Mouse (Mus musculus) c-Kit-negative CD71-positive TER-119-positive erythroid progenitor cells, embryonic 14.5 days (primary cell): ENCODE measurements around the gene Leng9.

Source experiments
- DNase-seq: peaks from one replicate; pipeline ENCODE4 v3.0.0-alpha.2; 2013; ENCODE audit warnings: low read depth, low spot score

The Leng9 gene

DNA sequence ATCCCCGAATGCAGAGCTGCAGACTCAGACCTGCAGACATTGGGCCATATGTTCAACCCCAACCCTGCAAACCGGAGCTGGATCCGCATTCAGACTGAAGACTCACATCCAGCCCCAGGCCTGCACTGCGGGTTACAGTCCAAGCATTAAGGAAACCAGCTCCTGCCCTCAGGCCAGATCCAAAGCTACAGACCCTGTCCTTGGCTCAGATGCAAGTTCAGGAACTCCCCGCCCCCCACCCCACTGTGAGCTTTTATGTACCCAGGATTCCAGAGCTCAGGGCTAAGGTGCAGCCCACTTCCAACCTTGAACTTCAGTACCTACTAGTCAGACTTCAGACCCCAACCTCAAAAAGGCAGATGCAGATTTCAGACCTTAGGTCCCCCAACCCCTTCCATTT lies 25.3 kb downstream of the Leng9 start:
- DNase-seq, result no peak

DNA sequence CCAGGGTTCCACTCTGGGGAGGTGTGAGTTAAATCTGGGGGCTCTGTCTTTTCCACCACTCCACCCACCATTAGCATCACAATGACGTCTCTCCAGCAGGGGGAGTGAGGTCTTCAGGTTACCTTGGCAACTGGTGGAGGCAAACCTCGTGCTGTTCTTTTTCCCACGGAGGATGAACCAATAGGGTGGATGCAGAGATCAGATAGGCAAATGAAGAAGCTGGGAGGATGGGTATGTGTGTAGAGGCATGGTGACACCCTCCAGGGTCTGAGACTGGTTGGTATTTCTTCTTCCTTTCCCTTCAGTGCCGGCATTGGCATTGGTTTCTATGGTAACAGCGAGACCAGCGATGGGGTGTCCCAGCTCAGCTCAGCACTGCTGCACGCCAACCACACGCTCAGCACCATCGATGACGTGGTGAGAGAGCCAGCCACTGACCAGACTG lies 25.8 kb downstream of the Leng9 start:
- no peak for DNase-seq

DNA sequence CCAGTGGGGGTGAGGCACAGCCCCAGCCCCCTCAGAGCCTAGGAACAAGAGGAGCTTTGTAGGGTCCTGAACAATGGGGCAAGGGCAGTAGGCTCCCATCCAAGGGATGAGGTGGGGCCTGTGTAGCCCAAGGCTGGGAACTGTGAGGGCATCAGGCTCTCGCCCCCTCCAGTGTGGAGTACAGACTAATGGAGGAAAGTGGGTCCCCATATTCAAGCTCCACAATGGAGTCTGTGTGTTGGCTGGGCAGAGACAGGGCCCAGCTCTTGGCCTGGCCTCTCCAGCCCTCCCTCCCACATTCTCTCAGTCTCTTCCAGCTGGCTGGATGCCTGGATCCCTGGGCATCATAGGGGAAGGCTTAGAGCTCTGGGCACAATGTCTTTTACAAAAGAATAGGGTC lies 26.4 kb downstream of the Leng9 start:
- DNase-seq, result no peak

DNA sequence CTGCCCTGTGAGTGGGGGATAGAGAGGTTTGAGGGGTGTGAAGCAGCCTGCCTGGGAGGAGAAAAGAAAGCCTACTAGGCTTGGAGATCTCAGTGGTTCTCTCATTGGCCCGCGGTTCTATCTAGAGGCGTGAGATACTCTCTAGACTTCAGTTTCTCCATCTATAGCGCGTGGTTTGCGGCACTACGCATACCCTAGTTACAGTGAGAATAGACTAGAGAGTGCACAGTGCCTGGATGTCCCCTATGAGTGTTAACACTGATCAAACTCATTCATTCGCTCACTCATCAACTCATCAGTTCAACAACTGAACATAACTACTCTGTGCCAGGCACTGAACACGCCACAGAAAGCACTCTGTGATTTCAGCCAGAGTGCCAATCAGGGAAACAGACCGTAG lies 27.4 kb downstream of the Leng9 start:
- no peak for DNase-seq

DNA sequence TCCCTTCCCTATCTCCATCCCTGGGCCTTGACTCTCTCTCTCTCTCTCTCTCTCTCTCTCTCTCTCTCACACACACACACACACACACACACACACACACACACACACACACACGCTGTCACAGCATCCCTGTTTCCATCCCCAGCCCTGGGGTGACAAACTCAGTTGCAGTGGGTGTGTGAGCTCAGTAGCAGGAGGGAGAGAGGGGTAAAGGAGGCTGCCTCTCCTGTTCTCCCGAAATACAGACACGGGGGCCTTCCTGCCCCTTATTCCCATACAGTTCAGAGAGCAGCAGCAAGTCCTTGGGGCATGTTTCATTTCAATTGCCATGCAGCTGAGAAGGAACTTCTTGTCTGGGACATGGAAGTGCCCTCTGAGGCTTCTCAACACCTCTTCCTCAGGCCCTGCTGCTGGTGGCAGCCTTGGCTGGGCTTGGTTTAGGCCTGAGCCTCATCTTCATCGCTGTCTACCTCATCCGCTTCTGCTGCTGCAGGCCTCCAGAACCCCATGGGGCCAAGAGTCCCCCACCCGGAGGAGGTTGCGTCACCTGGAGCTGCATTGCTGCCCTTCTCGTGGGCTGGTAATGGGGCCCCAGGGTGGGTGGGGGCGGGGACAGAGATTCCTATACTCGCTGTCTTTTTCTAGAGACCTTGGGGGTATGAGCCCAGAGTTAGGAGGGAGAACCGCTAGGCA lies 28.0 kb downstream of the Leng9 start:
- no peak for DNase-seq

DNA sequence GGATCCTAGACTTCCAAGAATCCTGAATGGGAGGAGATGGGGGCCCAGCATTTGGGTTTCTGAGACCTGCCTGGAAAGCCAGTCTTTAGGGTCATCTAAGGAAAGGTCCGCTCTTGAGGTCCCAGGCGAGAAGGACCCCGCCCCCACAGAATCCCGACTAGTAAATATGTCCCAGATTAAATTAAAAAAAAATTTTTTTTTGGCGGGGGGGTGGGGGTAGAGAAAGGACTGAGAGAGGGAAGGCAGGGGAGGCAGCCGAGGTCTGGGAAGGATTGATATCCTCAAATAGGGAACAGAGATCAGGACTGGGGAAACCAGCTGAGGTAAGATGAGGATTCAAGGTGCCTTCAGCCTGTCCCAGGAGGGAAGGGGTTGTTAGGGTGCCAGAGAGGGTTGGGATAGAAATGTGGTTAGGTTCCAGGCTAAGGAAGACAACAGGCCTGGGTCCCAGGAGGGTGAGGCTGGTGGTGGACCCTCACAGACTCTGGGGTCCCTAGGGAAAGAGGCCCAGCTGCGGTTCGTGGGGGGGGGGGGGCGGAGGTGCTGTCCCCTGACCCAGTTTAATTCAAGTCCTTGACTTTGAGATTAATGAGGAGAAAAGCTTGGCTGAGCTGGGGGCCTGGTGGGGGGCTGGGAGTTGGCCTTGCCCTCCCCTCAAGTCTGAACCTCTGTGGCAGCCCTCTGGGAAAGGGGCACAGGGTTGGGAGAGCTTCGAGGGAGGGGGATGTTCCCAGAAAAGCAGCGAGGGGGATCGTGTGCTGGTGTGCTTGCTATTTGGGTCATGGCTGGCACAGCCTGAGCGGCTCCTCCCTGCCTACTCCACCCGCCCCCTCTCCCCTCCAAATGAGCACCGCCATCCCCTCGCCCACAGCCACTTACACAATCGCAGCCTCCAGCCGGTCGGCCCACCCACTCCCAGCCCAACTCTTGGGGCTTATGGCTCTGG lies 29.9 kb downstream of the Leng9 start:
- DNase-seq, result no peak

DNA sequence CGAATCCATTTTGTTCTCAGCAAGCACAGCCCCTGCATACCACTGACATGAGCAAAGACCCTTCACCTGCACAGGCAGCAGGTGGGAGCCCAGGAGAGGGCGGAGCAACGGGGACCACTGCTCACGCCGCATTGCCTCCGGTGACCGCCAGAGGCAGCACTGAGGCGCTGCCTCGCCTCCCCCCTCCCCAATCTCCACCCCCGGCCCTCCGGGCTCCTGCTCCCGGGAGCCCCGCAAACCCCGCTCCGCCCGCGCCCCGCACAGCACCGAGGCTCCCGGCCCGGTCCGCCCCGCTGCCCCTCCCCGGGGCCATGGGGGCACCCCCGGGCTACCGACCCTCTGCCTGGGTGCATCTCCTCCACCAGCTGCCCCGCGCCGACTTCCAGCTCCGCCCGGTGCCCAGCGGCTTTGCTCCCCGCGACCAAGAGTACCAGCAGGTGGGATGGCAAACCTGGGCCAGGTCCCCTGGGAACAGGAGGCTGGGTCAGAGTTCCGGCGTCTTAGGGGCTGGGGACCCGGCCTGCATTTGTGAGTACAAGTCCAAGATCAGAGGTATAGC lies 30.8 kb downstream of the Leng9 start, which contains the start of gene Ttyh1:
Gene Ttyh1, plus strand, starts transcription at position 65 of the 559 bp plus-strand sequence.
- no peak for DNase-seq

DNA sequence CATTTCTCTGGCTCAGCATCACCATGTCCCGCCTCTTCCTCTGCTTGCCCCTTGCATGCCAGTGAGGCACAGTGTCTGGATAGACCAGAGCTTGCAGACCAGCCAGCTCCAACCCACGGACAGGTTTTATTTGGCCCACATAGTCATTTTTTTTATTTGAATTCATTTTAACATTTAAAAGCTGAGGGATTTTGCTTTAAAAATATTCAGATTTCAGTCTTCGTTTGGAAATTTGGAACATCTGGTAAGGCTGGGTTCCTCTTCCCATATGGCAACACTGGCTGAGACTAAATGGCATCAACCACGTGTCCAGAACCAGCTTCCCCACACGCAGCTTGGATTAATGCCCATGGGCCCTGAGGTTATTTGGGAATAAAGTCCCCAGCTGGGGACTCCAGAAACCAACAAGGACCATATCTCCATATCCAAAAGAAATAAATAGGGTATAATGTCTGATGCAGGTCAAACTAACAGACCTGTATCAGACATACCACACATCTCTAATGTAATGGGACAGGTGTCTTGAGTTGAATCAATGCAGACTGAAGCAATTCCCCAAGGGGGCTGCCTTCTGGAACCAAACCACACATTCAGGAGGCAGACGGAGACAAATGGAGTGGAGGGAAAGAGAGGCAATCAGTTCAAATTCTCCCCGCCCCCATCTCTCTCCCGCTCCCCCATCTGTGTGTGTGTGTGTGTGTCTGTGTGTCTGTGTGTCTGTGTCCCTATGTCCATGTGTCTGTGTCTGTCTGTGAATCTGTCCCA lies 32.9 kb downstream of the Leng9 start:
- no peak for DNase-seq

DNA sequence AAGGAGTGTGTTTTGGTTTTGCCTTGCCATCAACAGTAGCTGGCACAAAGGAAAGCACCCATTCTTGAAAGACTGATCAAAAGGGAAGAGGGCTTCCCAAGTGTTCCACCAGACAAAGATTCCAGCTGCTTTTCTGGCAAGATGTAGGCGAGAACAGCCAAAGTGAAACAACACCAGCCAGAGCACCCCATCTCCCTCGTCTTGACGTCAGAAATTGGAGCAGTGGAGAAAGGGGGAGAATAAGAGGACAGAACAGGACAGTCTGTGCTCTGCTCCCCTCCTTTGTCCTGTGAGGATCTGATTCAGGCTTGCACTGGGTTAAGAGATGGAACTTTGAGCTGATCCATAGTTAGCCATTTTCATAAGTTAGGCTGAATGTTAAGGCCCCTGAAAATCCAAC lies 38.4 kb downstream of the Leng9 start:
- DNase-seq, result no peak

DNA sequence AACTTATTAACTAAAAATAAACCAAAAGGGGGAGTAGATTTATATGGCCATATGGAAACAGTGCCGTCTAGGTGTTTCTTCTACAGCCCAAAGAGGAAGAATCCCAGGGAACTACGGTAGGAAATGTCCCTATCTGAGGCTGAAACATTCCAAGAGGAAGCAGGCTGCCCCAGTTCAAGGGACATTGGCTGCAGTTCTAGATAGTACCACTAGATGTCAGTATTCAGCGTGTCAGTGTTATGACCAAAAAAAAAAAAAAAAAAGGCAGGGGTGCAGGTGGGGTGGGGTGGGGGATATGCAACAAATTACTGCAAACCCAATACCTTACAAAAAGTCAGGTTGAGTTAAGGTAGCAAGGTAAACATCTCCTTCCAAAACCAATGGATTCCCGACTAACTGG lies 46.8 kb downstream of the Leng9 start:
- peak; percentile 19 for DNase-seq

DNA sequence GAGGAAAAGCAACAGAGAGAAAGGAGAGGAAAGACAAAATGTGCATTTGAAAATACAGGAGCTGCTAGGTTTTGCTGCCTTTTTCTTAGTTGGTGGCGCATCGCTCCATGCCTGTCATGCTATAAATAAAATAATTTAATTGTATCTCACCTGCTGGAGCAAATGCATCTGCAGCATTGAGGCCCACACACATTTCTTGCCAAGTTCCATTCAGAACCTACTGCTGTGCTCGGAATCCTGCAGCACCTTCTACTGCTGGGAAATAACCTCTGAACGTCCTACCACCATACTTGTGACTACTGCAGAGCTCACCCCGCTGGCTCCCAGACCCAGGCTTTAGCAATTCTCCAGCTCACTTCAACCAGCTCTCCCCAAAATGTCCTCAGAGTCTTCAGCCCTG lies 49.0 kb downstream of the Leng9 start:
- no peak for DNase-seq

DNA sequence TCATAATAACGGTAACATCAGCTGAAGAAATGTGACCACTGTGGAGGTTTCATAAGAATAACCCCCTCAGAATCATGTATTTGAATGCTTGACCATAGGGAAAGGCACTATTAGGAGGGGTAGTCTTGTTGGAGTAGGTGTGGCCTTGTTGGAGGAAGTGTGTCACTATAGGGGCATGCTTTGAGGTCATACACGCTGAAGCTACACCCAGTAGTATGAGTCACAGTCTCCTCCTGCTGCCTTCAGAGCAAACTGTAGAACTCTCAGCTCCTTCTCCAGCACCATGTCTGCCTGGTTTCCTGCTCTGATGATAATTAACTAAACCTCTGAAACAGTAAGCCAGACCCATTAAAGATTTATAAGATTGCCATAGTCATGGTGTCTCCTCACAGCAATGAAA lies 51.3 kb downstream of the Leng9 start:
- DNase-seq, result no peak

DNA sequence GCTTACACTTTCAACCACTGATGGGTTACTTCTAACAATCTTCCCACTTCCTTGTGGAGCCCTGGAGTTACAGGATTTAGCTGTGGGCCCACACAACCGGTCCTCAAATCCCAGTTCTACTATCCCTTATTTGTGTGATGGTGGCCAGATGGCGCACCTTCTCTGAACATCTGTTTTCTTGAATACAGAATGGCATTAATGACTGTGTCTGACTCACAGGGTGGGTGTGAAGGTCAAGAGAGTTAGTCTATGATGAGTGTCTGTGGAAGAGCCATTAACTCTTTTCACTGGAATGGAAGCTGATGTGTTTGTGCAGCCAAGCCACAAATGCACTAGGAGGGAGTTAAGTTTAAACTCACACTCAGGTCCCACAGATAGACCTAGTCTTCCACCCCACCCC lies 51.9 kb downstream of the Leng9 start:
- no peak for DNase-seq
